Mouse (Mus musculus) stomach, postnatal 0 days (tissue): ENCODE measurements at regions not wholly inside any gene's neighbourhood (a gene's known extent, or its start where the extent isn't known, plus 50 kb on each side); places are given as distances from the start of the nearest gene placed in this dataset.

Experiments used
- ATAC-seq: fragments of 200-750 bp; cut with Nextera tagmentation; 2 replicates; pipeline ENCODE4 v1.8.0; 2017; ENCODE audit not compliant: low FRiP score, low TSS enrichment
- DNase-seq: peaks from one replicate; pipeline ENCODE4 v3.0.0-alpha.2; 2016; ENCODE audit warnings: low spot score
- H3K27ac ChIP-seq: fragments of 300-500 bp; sonication (generic); replicated peaks from 2 replicates; pipeline ENCODE4 v1.5.1; 2014; ENCODE audit warnings: mild to moderate bottlenecking, control low read depth
- H3K27me3 ChIP-seq: fragments of 300-500 bp; sonication (generic); 2 replicates; pipeline ENCODE4 v1.6.1; 2014; ENCODE audit warnings: low read length; ENCODE audit not compliant: control insufficient read depth, insufficient read depth
- H3K36me3 ChIP-seq: fragments of 300-500 bp; sonication (generic); 2 replicates; pipeline ENCODE4 v1.6.1; 2014; ENCODE audit warnings: low read length, mixed read lengths; ENCODE audit not compliant: control insufficient read depth, insufficient read depth
- H3K4me1 ChIP-seq: fragments of 300-500 bp; sonication (generic); replicated peaks from 2 replicates; pipeline ENCODE4 v1.6.1; 2014; ENCODE audit warnings: antibody characterized with exemption; ENCODE audit not compliant: control insufficient read depth, insufficient read depth
- H3K4me2 ChIP-seq: fragments of 300-500 bp; sonication (generic); replicated peaks from 2 replicates; pipeline ENCODE4 v1.6.1; 2014; ENCODE audit warnings: low read depth, mild to moderate bottlenecking, control low read depth, moderate library complexity
- H3K4me3 ChIP-seq: fragments of 300-500 bp; sonication (generic); 2 replicates; pipeline ENCODE4 v1.5.1; 2014; ENCODE audit warnings: low read depth, low read length, control low read depth
- H3K9ac ChIP-seq: fragments of 300-500 bp; sonication (generic); 2 replicates; pipeline ENCODE4 v1.6.1; 2014; ENCODE audit warnings: mild to moderate bottlenecking, low read length, control low read depth, mixed read lengths
- H3K9me3 ChIP-seq: fragments of 300-500 bp; sonication (generic); 2 replicates; pipeline ENCODE4 v1.6.1; 2016; ENCODE audit warnings: low read length; ENCODE audit not compliant: control insufficient read depth
- CTCF ChIP-seq: IDR thresholded peaks from 2 replicates; pipeline ENCODE4 v1.5.1; 2016; ENCODE audit warnings: antibody characterized with exemption, low read depth, mild to moderate bottlenecking, moderate library complexity
- EP300 ChIP-seq: optimal IDR thresholded peaks from 2 replicates; pipeline ENCODE3; 2016; ENCODE audit warnings: antibody characterized with exemption
- WGBS: fragments of 180-500 bp; shearing (Covaris S2); extraction: QIAGEN DNeasy Blood & Tissue Kit; methylation state at CpG from one replicate; pipeline ENCODE4 v1.1.7; 2014; 5-methylcytosine and 5-hydroxymethylcytosine counted together

GRCm38 (mm10) chr13:31317066-31317465, 238.9 kb upstream of the Foxq1 start:
- H3K27ac ChIP-seq: no peak overlapping the region
- ATAC-seq: peak; percentile 68; the same call in 1 of the 2 replicates
- no peaks in the 10 kb centered on the region for H3K27me3 ChIP-seq
- H3K4me1 ChIP-seq: no peaks in the 10 kb centered on the region
- H3K4me3 ChIP-seq: no peak overlapping the region
- 53% methylated on average over 8 of the region's 8 CpGs for WGBS
- H3K9ac ChIP-seq: no peak overlapping the region
- no peak for TF ChIP-seq CTCF
- no peak for TF ChIP-seq EP300
- H3K9me3 ChIP-seq: no peaks in the 10 kb centered on the region
- no peaks in the 10 kb centered on the region for H3K36me3 ChIP-seq
- H3K4me2 ChIP-seq: no peak overlapping the region
- DNase-seq: no peak

GRCm38 (mm10) chr13:31318008-31318407, 237.9 kb upstream of the Foxq1 start:
- Histone ChIP-seq H3K4me2 (no peak overlapping the region), H3K4me1 (no peaks in the 10 kb centered on the region), H3K27ac (no peak overlapping the region), H3K27me3 (no peaks in the 10 kb centered on the region), H3K4me3 (no peak overlapping the region), H3K9me3 (no peaks in the 10 kb centered on the region), H3K9ac (no peak overlapping the region), H3K36me3 (no peaks in the 10 kb centered on the region)
- TF ChIP-seq EP300 (no peak), CTCF (no peak)
- ATAC-seq (no peak), DNase-seq (no peak)
- WGBS: 97% methylated on average over 2 of the region's 2 CpGs

GRCm38 (mm10) chr13:31321411-31321810, 234.5 kb upstream of the Foxq1 start:
- no peak overlapping the region for H3K4me2 ChIP-seq
- no peak overlapping the region for H3K9ac ChIP-seq
- no peaks in the 10 kb centered on the region for H3K27me3 ChIP-seq
- H3K27ac ChIP-seq: no peak overlapping the region
- DNase-seq: no peak
- TF ChIP-seq EP300 (no peak), CTCF (no peak)
- H3K36me3 ChIP-seq: no peaks in the 10 kb centered on the region
- ATAC-seq: no peak
- peaks cover under 1% of the 10 kb centered on the region; the same call in 1 of the 2 replicates for H3K4me1 ChIP-seq
- WGBS: 55% methylated on average over 2 of the region's 2 CpGs
- no peak overlapping the region for H3K4me3 ChIP-seq
- no peaks in the 10 kb centered on the region for H3K9me3 ChIP-seq

GRCm38 (mm10) chr13:31326269-31326851, 229.6 kb upstream of the Foxq1 start:
- H3K9me3 ChIP-seq: no peaks in the 10 kb centered on the region
- H3K27me3 ChIP-seq: no peaks in the 10 kb centered on the region
- ATAC-seq: no peak
- H3K36me3 ChIP-seq: no peaks in the 10 kb centered on the region
- H3K4me1 ChIP-seq: peaks cover 2% of the 10 kb centered on the region; the same call in 1 of the 2 replicates
- no peak for DNase-seq
- no peak overlapping the region for H3K4me2 ChIP-seq
- TF ChIP-seq CTCF: no peak
- no peak for TF ChIP-seq EP300
- H3K4me3 ChIP-seq: no peak overlapping the region
- H3K9ac ChIP-seq: no peak overlapping the region
- 21% methylated on average over 12 of the region's 12 CpGs for WGBS
- peak overlapping the region; percentile 82 for H3K27ac ChIP-seq

- H3K36me3 ChIP-seq: no peaks in the 10 kb centered on the region
- TF ChIP-seq EP300 (peak; percentile 62), CTCF (no peak)
- no peak overlapping the region for H3K9ac ChIP-seq
- H3K27me3 ChIP-seq: no peaks in the 10 kb centered on the region
- DNase-seq: peak; percentile 91
- H3K4me1 ChIP-seq: peaks cover 6% of the 10 kb centered on the region; the same call in 1 of the 2 replicates
- no peaks in the 10 kb centered on the region for H3K9me3 ChIP-seq
- peak overlapping the region; percentile 82 for H3K27ac ChIP-seq
- no peak overlapping the region for H3K4me2 ChIP-seq
- ATAC-seq: peak; percentile 92
- WGBS: 37% methylated on average over 7 of the region's 7 CpGs
- H3K4me3 ChIP-seq: no peak overlapping the region
These were observed 228.4 kb upstream of the Foxq1 start for GRCm38 (mm10) chr13:31327511-31327951.

- Histone ChIP-seq H3K4me1 (peaks cover 6% of the 10 kb centered on the region; the same call in 1 of the 2 replicates), H3K9me3 (no peaks in the 10 kb centered on the region), H3K27ac (peak overlapping the region; percentile 61), H3K36me3 (no peaks in the 10 kb centered on the region), H3K4me2 (peak overlapping the region; percentile 32), H3K9ac (no peak overlapping the region), H3K4me3 (no peak overlapping the region), H3K27me3 (no peaks in the 10 kb centered on the region)
- ATAC-seq: peak; percentile 59
- 54% methylated on average over 8 of the region's 8 CpGs for WGBS
- DNase-seq: peak; percentile 66
- no peak for TF ChIP-seq CTCF
- no peak for TF ChIP-seq EP300
These were observed 227.2 kb upstream of the Foxq1 start for GRCm38 (mm10) chr13:31328756-31329155.
